Mouse (Mus musculus): ENCODE measurements around the gene Aggf1. TPM values are rescaled to one million over a fixed set of nuclear protein-coding genes. Genes with fewer than 3 reads are reported as not detected.
"Not testable (repeated sequence)": the region's sequence is repeated elsewhere in the genome, so short reads cannot be mapped to it uniquely, and the experiment has no call there.

Gene Aggf1
- 56.7 and 63.6 TPM in 2 replicates for total RNA-seq (2017)

GRCm38 (mm10) chr13:95374701-95375553 is at the start of gene Aggf1:
Aggf1 (minus strand) TSS chr13:95375352.
- ATAC-seq (replicated peaks; ENCODE audit: low read depth, poor library complexity, severe bottlenecking), result peak; percentile 97

DNA sequence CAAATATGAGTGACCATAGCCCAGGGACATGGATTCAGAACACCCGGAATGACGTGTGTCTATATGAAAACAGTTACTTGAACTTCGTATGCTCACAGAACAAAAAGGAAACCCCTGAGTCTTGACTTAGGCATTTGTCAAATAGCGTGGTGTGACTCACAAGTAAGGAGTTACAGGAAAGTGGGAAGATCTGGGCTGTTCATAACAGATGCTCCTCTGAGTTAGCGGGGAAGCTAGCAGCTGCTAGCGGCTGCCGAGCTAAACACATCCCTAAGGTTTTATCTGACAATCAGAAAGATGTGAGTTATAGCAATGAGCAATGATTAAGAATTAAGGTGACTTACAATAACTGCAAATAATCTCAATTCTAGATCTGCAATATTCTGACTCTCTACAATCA is 49.8 kb upstream of the Aggf1 start:
- ATAC-seq (replicated peaks; ENCODE audit: low read depth, poor library complexity, severe bottlenecking), result no peak

DNA sequence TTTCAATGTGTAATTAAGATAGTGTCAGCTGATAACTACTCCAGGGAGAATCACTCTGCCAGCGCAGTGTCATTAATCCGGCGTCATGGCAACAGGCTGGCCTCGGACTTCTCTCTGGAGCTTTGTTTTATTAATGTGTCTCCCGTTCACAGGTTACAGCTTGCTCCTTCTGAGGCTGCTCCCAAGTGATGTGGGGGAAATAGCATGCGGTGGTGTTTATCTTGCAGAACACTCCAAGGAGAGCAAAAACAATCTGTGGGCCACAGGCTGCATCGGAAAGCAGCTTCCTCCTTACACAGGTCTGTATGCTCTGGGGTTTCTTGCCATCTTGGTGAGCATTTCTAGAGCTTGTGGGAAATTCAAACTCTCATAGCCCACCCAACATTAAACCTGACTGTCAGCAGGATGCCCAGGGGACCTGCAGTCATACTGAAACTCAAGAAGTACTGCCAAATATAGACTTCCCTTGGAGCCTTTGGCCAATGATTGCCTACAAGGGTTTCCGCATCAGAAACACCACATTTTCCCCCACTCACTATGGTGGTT is 44.1 kb upstream of the Aggf1 start:
- peak; percentile 50 for ATAC-seq (replicated peaks; ENCODE audit: low read depth, poor library complexity, severe bottlenecking)

DNA sequence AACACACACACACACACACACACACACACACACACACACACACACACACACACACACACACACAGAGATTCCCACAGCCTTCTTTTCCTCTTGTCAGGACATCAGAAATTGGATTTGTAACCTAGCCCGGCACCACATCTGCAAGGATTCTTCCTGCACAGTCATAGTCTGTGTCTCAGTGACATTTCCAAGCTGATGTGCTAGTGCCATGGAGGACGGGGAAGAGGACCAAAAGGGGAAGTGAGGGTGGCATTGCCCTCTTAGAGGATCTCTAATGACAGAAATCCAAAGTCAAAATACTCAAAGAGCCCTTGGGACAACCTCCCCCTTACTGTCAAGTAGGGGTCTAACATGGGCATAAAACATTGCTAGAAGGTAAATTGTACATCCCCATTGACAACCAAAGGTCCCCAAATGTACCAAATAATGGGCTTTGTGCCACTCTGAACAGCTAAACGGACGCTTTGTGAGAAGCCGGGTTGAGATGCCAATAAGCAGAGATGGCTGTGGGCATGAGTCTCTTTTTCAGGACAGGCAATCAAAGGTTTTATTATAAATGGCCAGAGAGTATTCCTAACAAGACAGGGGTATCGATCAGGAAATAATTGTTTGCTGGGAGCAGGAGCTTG is 43.5 kb upstream of the Aggf1 start:
- ATAC-seq (replicated peaks; ENCODE audit: low read depth, poor library complexity, severe bottlenecking), result peak; percentile 71; the same call in 1 of the 2 replicates

- no peak for ATAC-seq (replicated peaks; ENCODE audit: low read depth, poor library complexity, severe bottlenecking)
Measured at GRCm38 (mm10) chr13:95412257-95412656, 37.1 kb upstream of the Aggf1 start.

- ATAC-seq (replicated peaks; ENCODE audit: low read depth, poor library complexity, severe bottlenecking), result no peak
Measured at GRCm38 (mm10) chr13:95393242-95393641, 18.1 kb upstream of the Aggf1 start.

DNA sequence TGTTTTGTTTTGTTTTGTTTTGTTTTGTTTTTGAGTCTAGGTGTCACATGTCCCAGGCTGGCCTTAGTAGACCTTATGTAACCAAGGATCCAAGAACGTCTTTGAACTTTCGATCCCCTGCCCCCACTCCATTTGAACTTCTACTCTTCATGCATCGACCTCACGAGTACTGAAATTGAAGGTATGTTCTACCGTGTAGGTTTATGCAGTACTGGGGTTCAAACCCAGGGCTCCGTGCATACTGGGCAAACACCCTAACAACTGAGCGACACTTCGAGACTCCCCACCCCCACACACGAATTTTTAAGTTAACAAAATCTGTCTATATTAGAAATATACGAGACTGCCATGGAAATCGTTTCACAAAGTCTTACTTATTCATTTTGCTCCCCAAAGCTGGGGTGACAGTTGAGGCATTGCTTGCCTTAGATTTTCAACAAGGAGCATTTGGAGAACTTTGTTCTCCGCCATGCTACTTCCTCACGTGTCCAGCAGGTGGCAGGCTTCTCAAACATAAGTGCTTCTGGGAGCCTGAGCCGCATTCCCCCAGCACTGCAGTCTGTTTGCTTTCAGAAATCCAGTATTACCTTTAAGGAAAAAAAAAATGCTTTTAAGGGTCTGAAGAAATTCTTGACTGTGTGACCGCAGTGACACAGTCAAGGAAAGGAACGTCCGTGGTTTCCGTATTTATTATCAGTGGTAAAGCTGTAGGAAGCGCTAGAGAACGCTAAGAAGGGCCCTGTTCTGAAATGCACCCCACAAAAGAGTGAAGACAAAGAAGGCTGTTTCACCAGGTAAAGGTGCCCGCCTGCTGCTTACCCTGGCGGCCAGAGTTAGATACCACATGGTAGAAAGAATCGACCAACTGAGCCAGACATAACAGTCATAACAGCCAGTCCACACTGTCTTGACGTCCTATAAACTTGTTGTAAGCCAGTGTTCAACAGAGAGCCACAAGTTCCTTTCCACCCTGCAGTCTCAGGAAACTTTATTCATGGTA is 15.0 kb upstream of the Aggf1 start:
- ATAC-seq (replicated peaks; ENCODE audit: low read depth, poor library complexity, severe bottlenecking), result peak; percentile 91

- ATAC-seq (replicated peaks; ENCODE audit: low read depth, poor library complexity, severe bottlenecking), result no peak
Measured at GRCm38 (mm10) chr13:95388226-95388625, 13.1 kb upstream of the Aggf1 start.

DNA sequence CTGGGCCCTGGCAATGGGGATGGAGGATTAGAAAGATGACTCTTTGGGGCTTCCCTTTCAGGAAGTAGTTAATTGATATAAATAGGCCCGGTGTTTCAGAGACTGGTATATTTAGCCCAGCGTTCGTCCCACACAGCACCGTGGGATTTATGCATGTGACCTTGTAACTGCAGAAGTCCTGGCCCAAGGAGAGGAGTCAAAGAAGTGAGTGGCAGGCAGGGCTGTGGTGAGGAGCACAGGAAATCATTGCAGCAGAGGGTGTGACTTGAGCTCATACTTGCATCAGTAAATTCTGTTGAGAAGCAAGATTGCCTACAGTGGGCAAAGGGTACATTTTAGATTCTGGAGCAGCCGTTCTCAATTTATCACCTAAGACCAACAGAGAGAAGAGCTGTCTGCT is 7.3 kb upstream of the Aggf1 start:
- peak; percentile 97 for ATAC-seq (replicated peaks; ENCODE audit: low read depth, poor library complexity, severe bottlenecking)

DNA sequence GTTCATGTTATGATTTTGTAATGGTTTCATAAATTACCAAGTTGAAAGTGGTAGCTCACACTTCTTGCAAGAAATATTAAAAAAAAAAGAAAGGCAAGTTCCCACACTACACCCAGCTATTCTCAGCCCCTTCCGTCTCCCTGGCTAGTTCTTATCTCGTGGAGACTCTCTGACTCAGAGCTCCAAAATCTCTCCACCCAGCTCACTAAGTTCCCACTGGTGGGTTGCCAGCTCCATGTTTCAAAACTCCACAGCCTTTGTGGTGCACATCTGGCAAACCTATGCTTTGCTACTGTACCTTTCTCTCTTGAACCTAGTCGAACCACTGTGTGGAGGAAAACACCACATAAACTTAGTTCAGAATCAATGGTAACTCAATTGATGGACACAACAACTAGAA is 3.5 kb upstream of the Aggf1 start:
- ATAC-seq (replicated peaks; ENCODE audit: low read depth, poor library complexity, severe bottlenecking), result no peak

- not testable (repeated sequence) for ATAC-seq (replicated peaks; ENCODE audit: low read depth, poor library complexity, severe bottlenecking)
Measured at GRCm38 (mm10) chr13:95376689-95377289, 1.6 kb upstream of the Aggf1 start.

DNA sequence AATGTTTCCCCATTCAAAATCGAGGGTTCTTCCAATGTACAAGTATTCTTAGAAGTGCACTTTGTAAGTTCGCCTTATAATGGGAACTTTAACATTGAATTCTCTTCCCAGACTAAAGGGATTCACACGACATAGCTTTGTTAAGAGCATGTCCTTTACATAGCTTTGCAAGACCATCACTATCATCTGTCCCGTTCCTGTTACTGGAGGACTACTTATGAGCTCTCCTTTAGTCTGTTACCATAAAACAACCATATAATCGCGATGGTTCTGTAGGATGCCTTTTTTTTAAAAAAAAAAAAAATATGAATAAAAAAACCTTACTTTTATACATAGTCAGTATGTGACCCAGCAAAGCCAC is 382 bp upstream of the Aggf1 start:
- peak; percentile 4; the same call in 1 of the 2 replicates for ATAC-seq (replicated peaks; ENCODE audit: low read depth, poor library complexity, severe bottlenecking)

DNA sequence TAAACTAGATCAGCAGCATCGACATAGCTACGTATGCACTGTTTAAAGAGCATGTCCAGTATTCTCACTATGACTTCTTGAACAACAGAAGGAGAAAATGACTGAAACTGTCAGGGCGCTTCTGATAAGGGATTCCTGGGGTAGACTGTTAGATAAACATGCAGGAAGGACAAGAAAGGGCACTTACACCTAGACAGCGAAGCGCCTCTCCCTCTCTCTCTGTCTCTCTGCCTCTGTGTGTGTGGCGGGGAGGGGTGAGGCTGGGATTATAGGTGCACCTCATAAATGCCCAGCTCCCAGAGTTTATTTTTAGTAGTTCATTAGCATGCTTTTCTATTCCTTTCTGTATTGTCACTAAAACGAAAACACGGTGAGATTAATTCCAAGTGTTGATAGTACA is 8.8 kb downstream of the Aggf1 start:
- no peak; the same call in 1 of the 2 replicates for ATAC-seq (replicated peaks; ENCODE audit: low read depth, poor library complexity, severe bottlenecking)

GRCm38 (mm10) chr13:95363440-95363839 is 11.7 kb downstream of the Aggf1 start:
- ATAC-seq (replicated peaks; ENCODE audit: low read depth, poor library complexity, severe bottlenecking), result no peak

DNA sequence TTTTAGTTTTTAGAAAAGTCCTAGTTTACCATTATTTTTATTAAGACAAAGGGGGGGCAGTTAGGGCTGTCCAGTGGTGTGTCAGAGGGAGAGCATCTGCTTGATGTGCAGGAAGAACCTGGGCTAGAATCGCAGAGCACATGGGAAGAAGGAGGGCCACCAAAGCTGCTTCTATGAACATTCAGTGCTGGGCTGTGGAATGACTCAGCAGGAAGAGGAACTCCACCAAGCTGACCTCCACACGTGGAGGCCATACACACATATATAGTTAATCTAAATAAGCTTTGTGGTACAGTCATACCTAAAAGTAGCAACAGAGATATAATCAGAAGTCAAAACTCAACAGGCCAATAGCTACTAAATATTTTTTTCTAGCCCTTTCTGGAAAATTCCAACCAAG is 16.9 kb downstream of the Aggf1 start:
- ATAC-seq (replicated peaks; ENCODE audit: low read depth, poor library complexity, severe bottlenecking), result peak; percentile 68

GRCm38 (mm10) chr13:95348476-95348875 is 26.7 kb downstream of the Aggf1 start:
- ATAC-seq (replicated peaks; ENCODE audit: low read depth, poor library complexity, severe bottlenecking), result no peak

GRCm38 (mm10) chr13:95347018-95347696 is 28.0 kb downstream of the Aggf1 start:
- ATAC-seq (replicated peaks; ENCODE audit: low read depth, poor library complexity, severe bottlenecking), result peak; percentile 82

DNA sequence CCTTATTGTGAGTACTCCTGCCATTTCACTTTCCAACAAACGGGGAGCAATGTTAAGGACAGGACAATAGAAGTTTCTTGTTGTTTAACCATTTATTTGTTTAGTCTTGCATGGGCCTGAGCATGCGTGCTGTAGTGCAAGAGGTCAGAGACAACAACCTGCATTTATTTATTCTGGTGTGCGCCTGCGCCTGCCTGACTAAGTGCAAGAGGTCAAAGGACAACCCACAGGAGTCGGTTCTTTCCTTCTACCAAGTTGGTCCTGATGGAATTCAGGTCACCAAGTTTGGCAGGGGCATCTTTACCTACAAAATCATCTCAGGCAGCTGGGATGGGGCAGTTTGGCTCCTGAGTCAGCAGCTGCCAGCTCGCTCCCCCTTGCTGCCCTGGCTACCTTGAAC is 29.3 kb downstream of the Aggf1 start:
- ATAC-seq (replicated peaks; ENCODE audit: low read depth, poor library complexity, severe bottlenecking), result no peak

DNA sequence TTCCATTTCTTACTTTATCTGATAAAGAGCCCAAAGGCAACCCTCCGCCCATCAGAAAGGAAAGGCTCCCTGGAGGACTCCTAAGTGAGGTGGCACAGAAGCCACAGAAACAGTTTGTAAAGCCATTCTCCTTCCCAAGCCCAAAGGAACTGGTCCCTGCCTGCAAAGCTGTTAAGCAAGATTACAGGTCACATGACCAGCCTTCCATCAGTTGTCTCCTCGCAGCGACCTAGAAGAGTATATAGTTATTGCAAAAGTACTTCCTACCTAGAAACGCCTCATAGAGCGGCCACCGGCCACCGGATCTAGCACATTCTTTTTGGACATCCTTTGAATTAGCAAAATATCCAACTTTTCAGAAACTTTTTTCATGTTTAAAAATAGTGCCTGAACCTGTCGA is 31.7 kb downstream of the Aggf1 start:
- no peak; the same call in 1 of the 2 replicates for ATAC-seq (replicated peaks; ENCODE audit: low read depth, poor library complexity, severe bottlenecking)

Measured in common myeloid progenitor, adult 5-6 weeks (primary cell).